In the genomic region with DNA sequence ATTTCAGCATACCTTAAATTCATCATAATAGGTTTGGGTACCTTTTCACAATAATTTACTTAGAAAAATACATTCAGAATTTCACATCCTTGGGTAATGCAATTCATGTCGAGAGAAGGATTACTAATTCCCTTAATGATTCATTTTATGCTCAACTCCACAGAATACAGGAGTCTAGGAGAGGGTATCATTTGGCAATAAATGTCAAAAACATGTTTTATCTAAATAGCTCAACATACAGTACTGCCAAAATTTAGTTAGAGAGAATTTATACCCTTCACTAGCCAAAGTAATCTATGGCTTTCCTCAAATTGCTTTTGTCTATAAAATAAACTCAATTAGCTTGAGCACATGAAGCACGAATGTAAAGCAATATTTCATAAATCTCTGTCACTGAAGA, we compare ENCODE assay signal across 36 mouse cellular contexts.
"Had no signal": no experiment of that assay in that cellular context is flagged by ENCODE, and none has a peak within 500 bp of the region (broad histone marks: within the 10 kb centered on the region; RNA-seq: fewer than 3 reads in every experiment).

No protein-coding gene starts in this region.

- H3K4me3 ChIP-seq: heart, adult 2 months; heart, embryonic 10.5 days; heart, embryonic 12.5 days; heart, embryonic 13.5 days; heart, embryonic 15.5 days; hindbrain, embryonic 10.5 days; hindbrain, embryonic 12.5 days; hindbrain, embryonic 13.5 days; hindbrain, embryonic 15.5 days; intestine, embryonic 15.5 days; kidney, embryonic 15.5 days; layer of hippocampus, adult 2 months had no signal

- H3K27me3 ChIP-seq: heart, embryonic 12.5 days; heart, embryonic 13.5 days; heart, embryonic 15.5 days; hindbrain, embryonic 12.5 days; hindbrain, embryonic 13.5 days; hindbrain, embryonic 15.5 days; intestine, embryonic 15.5 days; kidney, embryonic 15.5 days had no signal

- H3K4me2 ChIP-seq: heart, embryonic 11.5 days; heart, embryonic 12.5 days; heart, embryonic 13.5 days; heart, embryonic 15.5 days; hindbrain, embryonic 12.5 days; hindbrain, embryonic 13.5 days; hindbrain, embryonic 14.5 days; hindbrain, embryonic 15.5 days; intestine, embryonic 15.5 days; kidney, embryonic 15.5 days had no signal

- H3K36me3 ChIP-seq: heart, embryonic 10.5 days; heart, embryonic 12.5 days; heart, embryonic 13.5 days; heart, embryonic 15.5 days; hindbrain, embryonic 10.5 days; hindbrain, embryonic 12.5 days; hindbrain, embryonic 13.5 days; hindbrain, embryonic 15.5 days; intestine, embryonic 15.5 days; kidney, embryonic 15.5 days had no signal

- H3K4me1 ChIP-seq: heart, embryonic 10.5 days; heart, embryonic 12.5 days; heart, embryonic 13.5 days; heart, embryonic 15.5 days; hindbrain, embryonic 10.5 days; hindbrain, embryonic 12.5 days; hindbrain, embryonic 13.5 days; hindbrain, embryonic 15.5 days; intestine, embryonic 15.5 days; kidney, embryonic 15.5 days had no signal

- H3K9ac ChIP-seq: heart, embryonic 12.5 days; heart, embryonic 13.5 days; heart, embryonic 15.5 days; hindbrain, embryonic 12.5 days; hindbrain, embryonic 13.5 days; hindbrain, embryonic 14.5 days; hindbrain, embryonic 15.5 days; intestine, embryonic 15.5 days; kidney, embryonic 15.5 days had no signal

- H3K27ac ChIP-seq: heart, adult 2 months; heart, embryonic 10.5 days; heart, embryonic 13.5 days; heart, embryonic 15.5 days; hindbrain, embryonic 10.5 days; hindbrain, embryonic 12.5 days; hindbrain, embryonic 13.5 days; hindbrain, embryonic 14.5 days; hindbrain, embryonic 15.5 days; hindbrain, postnatal 0 days; intestine, embryonic 15.5 days; kidney, embryonic 15.5 days; kidney, postnatal 0 days; layer of hippocampus, adult 2 months had no signal

- ATAC-seq: hindbrain, embryonic 16.5 days; hindbrain, postnatal 0 days; inflammation-experienced regulatory T-cells, adult 6 months; intestine, embryonic 15.5 days; intestine, embryonic 16.5 days; intestine, postnatal 0 days had no signal

- H3K9me3 ChIP-seq: heart, embryonic 10.5 days; heart, embryonic 12.5 days; heart, embryonic 13.5 days; heart, embryonic 15.5 days; hindbrain, embryonic 10.5 days; hindbrain, embryonic 12.5 days; hindbrain, embryonic 13.5 days; hindbrain, embryonic 15.5 days; intestine, embryonic 15.5 days; kidney, embryonic 15.5 days had no signal

- DNase-seq: heart, adult 18-20 months; heart, adult 2 months; heart, postnatal 10 days; heart, postnatal 14 days; heart, postnatal 36 days; heart, postnatal 4 days; kidney, adult 11 months; kidney, adult 18-20 months; kidney, adult 2 months; kidney, adult 8-10 months; kidney, adult 9 months; kidney, postnatal 10 days; kidney, postnatal 14 days; kidney, postnatal 25 days; kidney, postnatal 36 days; kidney, postnatal 4 days; layer of hippocampus, adult 9-11 months had no signal
